Mouse (Mus musculus): Measurements from ENCODE around the gene Gm21083. TPM values are rescaled to one million over a fixed set of nuclear protein-coding genes. Genes with fewer than 3 reads are reported as not detected.
A peak's percentile ranks its signal among the peaks of the same experiment; 100 is the strongest.
"Not testable (repeated sequence)": the region's sequence is repeated elsewhere in the genome, so short reads cannot be mapped to it uniquely, and the experiment has no call there.

Gene Gm21083
- polyA plus RNA-seq (2016; fragmentation: Nextera tagmentation; extraction: Ambion mirVana): not detected in 2 replicates

GRCm38 (mm10) chr5:15577033-15577432, at the start of gene Gm21083:
Gene Gm21083, plus strand, starts transcription at chr5:15577333.
- not testable (repeated sequence) for DNase-seq (ENCODE audit: low spot score); H3K27ac ChIP-seq

GRCm38 (mm10) chr5:15529122-15529521, 48.0 kb upstream of the Gm21083 start, which contains the start of gene Gm21190:
Gene Gm21190, minus strand, starts transcription at chr5:15529222.
- H3K27ac ChIP-seq; H3K27me3 ChIP-seq (ENCODE audit: low read depth, poor library complexity, severe bottlenecking); DNase-seq (ENCODE audit: low spot score); H3K4me3 ChIP-seq; H3K4me1 ChIP-seq; H3K36me3 ChIP-seq: not testable (repeated sequence)
- 50% methylated on average over 1 of the region's 1 CpGs for WGBS
- peaks cover 17% of the 10 kb centered on the region for H3K9me3 ChIP-seq (replicated peaks)

More at GRCm38 (mm10) chr5:15577033-15577432, at the start of gene Gm21083:
- H3K4me1 ChIP-seq; H3K36me3 ChIP-seq; H3K27me3 ChIP-seq (ENCODE audit: low read depth, poor library complexity, severe bottlenecking); H3K9me3 ChIP-seq (replicated peaks); H3K4me3 ChIP-seq: not testable (repeated sequence)
- 50% methylated on average over 1 of the region's 1 CpGs for WGBS

- DNase-seq (ENCODE audit: low spot score); H3K9me3 ChIP-seq (replicated peaks); H3K4me3 ChIP-seq; H3K27me3 ChIP-seq (ENCODE audit: low read depth, poor library complexity, severe bottlenecking); H3K27ac ChIP-seq; H3K4me1 ChIP-seq; H3K36me3 ChIP-seq: not testable (repeated sequence)
- WGBS: 83% methylated on average over 6 of the region's 6 CpGs
These were observed 28.5 kb upstream of the Gm21083 start for GRCm38 (mm10) chr5:15548642-15549041.

GRCm38 (mm10) chr5:15549134-15549533, 28.0 kb upstream of the Gm21083 start:
- 45% methylated on average over 1 of the region's 1 CpGs for WGBS
- DNase-seq (ENCODE audit: low spot score): peak; percentile 44
- H3K4me1 ChIP-seq; H3K36me3 ChIP-seq; H3K27ac ChIP-seq; H3K9me3 ChIP-seq (replicated peaks); H3K4me3 ChIP-seq; H3K27me3 ChIP-seq (ENCODE audit: low read depth, poor library complexity, severe bottlenecking): not testable (repeated sequence)

GRCm38 (mm10) chr5:15549606-15550005, 27.5 kb upstream of the Gm21083 start:
- H3K4me1 ChIP-seq; H3K9me3 ChIP-seq (replicated peaks); DNase-seq (ENCODE audit: low spot score); H3K36me3 ChIP-seq; H3K27me3 ChIP-seq (ENCODE audit: low read depth, poor library complexity, severe bottlenecking); H3K4me3 ChIP-seq; H3K27ac ChIP-seq: not testable (repeated sequence)
- 17% methylated on average over 3 of the region's 3 CpGs for WGBS

GRCm38 (mm10) chr5:15558654-15559053, 18.5 kb upstream of the Gm21083 start:
- peaks cover 10% of the 10 kb centered on the region for H3K9me3 ChIP-seq (replicated peaks)
- DNase-seq (ENCODE audit: low spot score): not testable (repeated sequence)

GRCm38 (mm10) chr5:15561425-15562264, 15.5 kb upstream of the Gm21083 start:
- WGBS: 89% methylated on average over 3 of the region's 3 CpGs
- H3K4me1 ChIP-seq; H3K4me3 ChIP-seq; H3K36me3 ChIP-seq; H3K27me3 ChIP-seq (ENCODE audit: low read depth, poor library complexity, severe bottlenecking); DNase-seq (ENCODE audit: low spot score); H3K27ac ChIP-seq: not testable (repeated sequence)
- H3K9me3 ChIP-seq (replicated peaks): peaks cover 10% of the 10 kb centered on the region

More at GRCm38 (mm10) chr5:15558654-15559053, 18.5 kb upstream of the Gm21083 start:
- H3K27me3 ChIP-seq (ENCODE audit: low read depth, poor library complexity, severe bottlenecking); H3K36me3 ChIP-seq; H3K4me3 ChIP-seq; H3K27ac ChIP-seq; H3K4me1 ChIP-seq: not testable (repeated sequence)
- 79% methylated on average over 1 of the region's 1 CpGs for WGBS

- DNase-seq (ENCODE audit: low spot score): not testable (repeated sequence)
These were observed 3.4 kb upstream of the Gm21083 start for GRCm38 (mm10) chr5:15573735-15574134.

GRCm38 (mm10) chr5:15586351-15586750, 9.2 kb downstream of the Gm21083 start:
- H3K4me3 ChIP-seq; H3K36me3 ChIP-seq; H3K4me1 ChIP-seq; DNase-seq (ENCODE audit: low spot score); H3K27ac ChIP-seq; H3K9me3 ChIP-seq (replicated peaks); H3K27me3 ChIP-seq (ENCODE audit: low read depth, poor library complexity, severe bottlenecking): not testable (repeated sequence)

More at GRCm38 (mm10) chr5:15573735-15574134, 3.4 kb upstream of the Gm21083 start:
- not testable (repeated sequence) for H3K4me3 ChIP-seq; H3K36me3 ChIP-seq; H3K27ac ChIP-seq; H3K4me1 ChIP-seq; H3K27me3 ChIP-seq (ENCODE audit: low read depth, poor library complexity, severe bottlenecking); H3K9me3 ChIP-seq (replicated peaks)

- H3K27me3 ChIP-seq (ENCODE audit: low read depth, poor library complexity, severe bottlenecking); H3K36me3 ChIP-seq; H3K9me3 ChIP-seq (replicated peaks); DNase-seq (ENCODE audit: low spot score); H3K4me3 ChIP-seq; H3K27ac ChIP-seq; H3K4me1 ChIP-seq: not testable (repeated sequence)
- 36% methylated on average over 6 of the region's 6 CpGs for WGBS
These were observed 11.2 kb downstream of the Gm21083 start for GRCm38 (mm10) chr5:15588291-15588690.

- H3K4me3 ChIP-seq; DNase-seq (ENCODE audit: low spot score); H3K9me3 ChIP-seq (replicated peaks); H3K27ac ChIP-seq; H3K27me3 ChIP-seq (ENCODE audit: low read depth, poor library complexity, severe bottlenecking); H3K36me3 ChIP-seq; H3K4me1 ChIP-seq: not testable (repeated sequence)
- WGBS: 66% methylated on average over 5 of the region's 5 CpGs
These were observed 13.5 kb downstream of the Gm21083 start for GRCm38 (mm10) chr5:15590635-15591034.

- 81% methylated on average over 2 of the region's 2 CpGs for WGBS
- not testable (repeated sequence) for DNase-seq (ENCODE audit: low spot score); H3K36me3 ChIP-seq; H3K27me3 ChIP-seq (ENCODE audit: low read depth, poor library complexity, severe bottlenecking); H3K4me3 ChIP-seq; H3K9me3 ChIP-seq (replicated peaks); H3K27ac ChIP-seq; H3K4me1 ChIP-seq
These were observed 14.4 kb downstream of the Gm21083 start for GRCm38 (mm10) chr5:15591577-15591976.

- H3K27ac ChIP-seq; H3K9me3 ChIP-seq (replicated peaks); DNase-seq (ENCODE audit: low spot score); H3K36me3 ChIP-seq; H3K4me3 ChIP-seq; H3K27me3 ChIP-seq (ENCODE audit: low read depth, poor library complexity, severe bottlenecking); H3K4me1 ChIP-seq: not testable (repeated sequence)
These were observed 21.7 kb downstream of the Gm21083 start for GRCm38 (mm10) chr5:15598831-15599230.

- H3K4me1 ChIP-seq; H3K27me3 ChIP-seq (ENCODE audit: low read depth, poor library complexity, severe bottlenecking); DNase-seq (ENCODE audit: low spot score); H3K4me3 ChIP-seq; H3K27ac ChIP-seq; H3K9me3 ChIP-seq (replicated peaks); H3K36me3 ChIP-seq: not testable (repeated sequence)
- 47% methylated on average over 4 of the region's 4 CpGs for WGBS
These were observed 23.2 kb downstream of the Gm21083 start for GRCm38 (mm10) chr5:15600342-15600741.
